Comparison of ENCODE assay signal across 8 mouse cellular contexts in the genomic region with DNA sequence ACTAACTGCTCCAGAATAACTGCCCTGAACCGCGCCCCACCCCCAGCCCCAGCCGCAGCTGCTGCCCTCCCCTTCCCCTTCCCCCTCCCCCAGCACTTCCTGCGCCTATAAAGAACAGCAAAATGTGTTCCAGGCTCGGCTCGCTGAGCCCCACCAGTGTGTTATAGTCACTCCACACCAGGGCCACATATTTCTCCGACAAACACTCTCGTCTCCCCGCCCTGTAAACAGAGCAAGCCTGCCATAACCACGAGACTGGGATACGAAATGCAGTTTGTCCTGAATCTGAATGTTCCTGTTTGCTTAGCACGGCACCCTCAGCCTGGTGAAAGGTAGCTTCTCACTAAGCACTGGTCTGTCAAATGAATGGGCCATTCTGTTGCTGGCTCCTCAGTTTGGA. TPM values are rescaled to one million over a fixed set of nuclear protein-coding genes. Genes with fewer than 3 reads are reported as not detected.
A peak's percentile ranks its signal among the peaks of the same experiment; 100 is the strongest.
DNase-seq lines count a peak whose midpoint lies in the region; ATAC-seq lines count a peak whose summit lies in the region.

No protein-coding gene starts in this region.

- DNase-seq in gastrocnemius, postnatal 14 days: peak; percentile 64
- DNase-seq in gastrocnemius, adult 18-20 months (ENCODE audit: low spot score): no peak
- DNase-seq in CD4-positive helper T cell, adult 2 months (ENCODE audit: low read depth, low spot score): peak; percentile 56
- DNase-seq in limb, embryonic 11.5 days (ENCODE audit: low spot score): peak; percentile 77
- peak; percentile 28 to 40 for DNase-seq in urinary bladder, postnatal 36 days (ENCODE audit: low spot score in 2 of 2)

- no peaks in the 10 kb centered on the region for H3K27me3 ChIP-seq in heart, embryonic 13.5 days (replicated peaks)
- H3K27me3 ChIP-seq in limb, embryonic 11.5 days (ENCODE audit: control insufficient read depth, insufficient read depth, low read length): no peaks in the 10 kb centered on the region
- H3K27me3 ChIP-seq in midbrain, embryonic 13.5 days: no peaks in the 10 kb centered on the region

- 3% methylated on average over 12 of the region's 12 CpGs for WGBS in heart, embryonic 13.5 days
- WGBS in limb, embryonic 11.5 days: 2% methylated on average over 12 of the region's 12 CpGs
- 10% methylated on average over 12 of the region's 12 CpGs for WGBS in midbrain, embryonic 13.5 days

- peak overlapping the region; percentile 67 for H3K4me2 ChIP-seq in heart, embryonic 13.5 days
- peak overlapping the region; percentile 41 for H3K4me2 ChIP-seq in limb, embryonic 11.5 days (ENCODE audit: low read depth, severe bottlenecking)
- peak overlapping the region; percentile 39 for H3K4me2 ChIP-seq in midbrain, embryonic 13.5 days (replicated peaks)

- peaks cover 35% of the 10 kb centered on the region for H3K4me1 ChIP-seq in heart, embryonic 13.5 days
- H3K4me1 ChIP-seq in limb, embryonic 11.5 days (ENCODE audit: control insufficient read depth, insufficient read depth, low read length): peaks cover 23% of the 10 kb centered on the region
- H3K4me1 ChIP-seq in midbrain, embryonic 13.5 days (replicated peaks): peaks cover 40% of the 10 kb centered on the region

- H3K9ac ChIP-seq in heart, embryonic 13.5 days: peak overlapping the region; percentile 78
- peak overlapping the region; percentile 37; the same call in 1 of the 2 replicates for H3K9ac ChIP-seq in limb, embryonic 11.5 days (ENCODE audit: low read length)
- H3K9ac ChIP-seq in midbrain, embryonic 13.5 days (replicated peaks): peak overlapping the region; percentile 36; the same call in 1 of the 2 replicates

- peak overlapping the region; percentile 43 for H3K4me3 ChIP-seq in heart, embryonic 13.5 days
- H3K4me3 ChIP-seq in limb, embryonic 11.5 days (ENCODE audit: low read depth, low read length): peak overlapping the region; percentile 8; the same call in 1 of the 2 replicates
- 0 out of 2 replicates have a peak overlapping the region, but pooled peaks have one; percentile 13 for H3K4me3 ChIP-seq in midbrain, embryonic 13.5 days (replicated peaks)

- intact Hi-C loops in gastrocnemius, postnatal 14 days (cut with DNase I; ENCODE audit: low total_unique reads): no loop called here

- H3K27ac ChIP-seq in heart, embryonic 13.5 days (replicated peaks): peak overlapping the region; percentile 90
- H3K27ac ChIP-seq in limb, embryonic 11.5 days (replicated peaks; ENCODE audit: low read depth, low read length): peak overlapping the region; percentile 92
- peak overlapping the region; percentile 71 for H3K27ac ChIP-seq in midbrain, embryonic 13.5 days

- no peaks in the 10 kb centered on the region for H3K9me3 ChIP-seq in heart, embryonic 13.5 days
- H3K9me3 ChIP-seq in limb, embryonic 11.5 days (ENCODE audit: control insufficient read depth, low read length): no peaks in the 10 kb centered on the region
- H3K9me3 ChIP-seq in midbrain, embryonic 13.5 days: no peaks in the 10 kb centered on the region

- H3K36me3 ChIP-seq in heart, embryonic 13.5 days: no peaks in the 10 kb centered on the region
- no peaks in the 10 kb centered on the region for H3K36me3 ChIP-seq in limb, embryonic 11.5 days (ENCODE audit: control insufficient read depth, insufficient read depth, low read length)
- no peaks in the 10 kb centered on the region for H3K36me3 ChIP-seq in midbrain, embryonic 13.5 days

- peak; percentile 67 for ATAC-seq in common myeloid progenitor, adult 5-6 weeks (replicated peaks; ENCODE audit: low read depth, poor library complexity, severe bottlenecking)
- no peak for ATAC-seq in heart, embryonic 13.5 days (ENCODE audit: extremely low read depth, insufficient number of reproducible peaks, low FRiP score, low TSS enrichment)
- ATAC-seq in limb, embryonic 11.5 days (ENCODE audit: insufficient number of reproducible peaks, low FRiP score, low TSS enrichment, low read depth): peak; percentile 52; the same call in 1 of the 2 replicates
- ATAC-seq in midbrain, embryonic 13.5 days: peak; percentile 49

RNA-seq across cellular contexts. Expression of gene Gm42372, which starts 2.5 kb away (rescaled TPM):
- total RNA-seq in gastrocnemius, postnatal 14 days (2021): under 1 TPM in 1 of 2 experiments, not detected in 1; 0.04 TPM
- not detected for total RNA-seq in gastrocnemius, adult 18-20 months (2021)
- total RNA-seq in common myeloid progenitor, adult 5-6 weeks (2017): 0.37 TPM in 1 of 2 replicates, not detected in the other
- 0.09 and 0.14 TPM in 2 replicates for polyA plus RNA-seq in heart, embryonic 13.5 days (2015; fragmentation: Nextera tagmentation; extraction: Ambion mirVana)
- 0.65 and 0.78 TPM in 2 replicates for polyA plus RNA-seq in limb, embryonic 11.5 days (2014; fragmentation: Nextera tagmentation; extraction: Ambion mirVana)
- polyA plus RNA-seq in midbrain, embryonic 13.5 days (2015; fragmentation: Nextera tagmentation; extraction: Ambion mirVana): 3.4 and 4.3 TPM in 2 replicates

RNA-seq across cellular contexts. Expression of gene Ccdc8, which starts 12.2 kb away (rescaled TPM):
- 1 to 10 TPM; 5.8 to 6.5 TPM for total RNA-seq in gastrocnemius, postnatal 14 days (2021)
- total RNA-seq in gastrocnemius, adult 18-20 months (2021): under 1 TPM; 0.94 to 0.97 TPM
- total RNA-seq in common myeloid progenitor, adult 5-6 weeks (2017): 6.5 and 8.2 TPM in 2 replicates
- 25.5 and 25.8 TPM in 2 replicates for polyA plus RNA-seq in heart, embryonic 13.5 days (2015; fragmentation: Nextera tagmentation; extraction: Ambion mirVana)
- 26.4 and 33.5 TPM in 2 replicates for polyA plus RNA-seq in limb, embryonic 11.5 days (2014; fragmentation: Nextera tagmentation; extraction: Ambion mirVana)
- 5.6 and 5.9 TPM in 2 replicates for polyA plus RNA-seq in midbrain, embryonic 13.5 days (2015; fragmentation: Nextera tagmentation; extraction: Ambion mirVana)

RNA-seq across cellular contexts. Expression of gene Pnmal1, which starts 20.9 kb away (rescaled TPM):
- total RNA-seq in gastrocnemius, postnatal 14 days (2021): not detected
- total RNA-seq in gastrocnemius, adult 18-20 months (2021): not detected
- total RNA-seq in common myeloid progenitor, adult 5-6 weeks (2017): 0.09 TPM in 1 of 2 replicates, not detected in the other
- 0.11 and 0.15 TPM in 2 replicates for polyA plus RNA-seq in heart, embryonic 13.5 days (2015; fragmentation: Nextera tagmentation; extraction: Ambion mirVana)
- 2.0 and 2.1 TPM in 2 replicates for polyA plus RNA-seq in limb, embryonic 11.5 days (2014; fragmentation: Nextera tagmentation; extraction: Ambion mirVana)
- polyA plus RNA-seq in midbrain, embryonic 13.5 days (2015; fragmentation: Nextera tagmentation; extraction: Ambion mirVana): 54.7 and 60.8 TPM in 2 replicates

RNA-seq across cellular contexts. Expression of gene Pnmal2, which starts 35.9 kb away (rescaled TPM):
- 10 to 100 TPM in 1 of 2 experiments, 1 to 10 TPM in 1; 9.2 to 11.8 TPM for total RNA-seq in gastrocnemius, postnatal 14 days (2021)
- under 1 TPM; 0.50 to 0.64 TPM for total RNA-seq in gastrocnemius, adult 18-20 months (2021)
- total RNA-seq in common myeloid progenitor, adult 5-6 weeks (2017): not detected in 2 replicates
- 4.0 and 4.1 TPM in 2 replicates for polyA plus RNA-seq in heart, embryonic 13.5 days (2015; fragmentation: Nextera tagmentation; extraction: Ambion mirVana)
- polyA plus RNA-seq in limb, embryonic 11.5 days (2014; fragmentation: Nextera tagmentation; extraction: Ambion mirVana): 4.8 TPM in 2 replicates
- polyA plus RNA-seq in midbrain, embryonic 13.5 days (2015; fragmentation: Nextera tagmentation; extraction: Ambion mirVana): 119 and 120 TPM in 2 replicates

RNA-seq across cellular contexts. Expression of gene Ppp5c, which starts 47.4 kb away (rescaled TPM):
- total RNA-seq in gastrocnemius, postnatal 14 days (2021): 10 to 100 TPM; 56.3 to 67.8 TPM
- 10 to 100 TPM; 62.4 to 63.0 TPM for total RNA-seq in gastrocnemius, adult 18-20 months (2021)
- 75.0 and 99.0 TPM in 2 replicates for total RNA-seq in common myeloid progenitor, adult 5-6 weeks (2017)
- 82.3 and 94.0 TPM in 2 replicates for polyA plus RNA-seq in heart, embryonic 13.5 days (2015; fragmentation: Nextera tagmentation; extraction: Ambion mirVana)
- 134 and 140 TPM in 2 replicates for polyA plus RNA-seq in limb, embryonic 11.5 days (2014; fragmentation: Nextera tagmentation; extraction: Ambion mirVana)
- 108 and 110 TPM in 2 replicates for polyA plus RNA-seq in midbrain, embryonic 13.5 days (2015; fragmentation: Nextera tagmentation; extraction: Ambion mirVana)
